Mouse (Mus musculus): Measurements from ENCODE around the gene Defb43. TPM values are rescaled to one million over a fixed set of nuclear protein-coding genes. Genes with fewer than 3 reads are reported as not detected.

The Defb43 gene
- not detected for total RNA-seq (2023)

GRCm38 (mm10) chr14:63011471-63011870 lies at the start of gene Defb43:
TSS of gene Defb43 (plus strand) at chr14:63011771.

DNA sequence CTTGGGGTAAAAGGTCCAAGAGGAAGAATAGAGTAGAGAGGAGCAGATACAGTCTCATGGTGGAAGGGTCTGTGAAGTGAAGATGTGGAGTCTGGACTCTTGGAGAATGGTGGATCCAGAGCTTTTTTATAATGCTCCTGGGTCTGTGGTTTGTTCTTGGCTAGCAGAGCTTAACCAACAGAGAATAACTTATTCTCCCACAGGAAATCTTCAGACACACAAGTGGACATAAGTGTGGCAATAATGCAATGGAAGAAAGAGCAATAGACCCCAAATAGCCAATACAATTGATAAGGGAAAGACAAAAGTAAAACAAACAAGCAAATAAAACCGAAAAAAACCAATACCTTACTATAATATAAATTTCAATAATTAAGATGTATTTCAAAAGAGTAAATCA lies 27.2 kb upstream of the Defb43 start, which contains the start of gene Defb48:
TSS of gene Defb48 (minus strand) at position 101 of the 400 bp plus-strand sequence.

GRCm38 (mm10) chr14:62997777-62998176 lies 13.8 kb upstream of the Defb43 start, which contains the start of gene Defb47:
TSS of gene Defb47 (plus strand) at chr14:62998077.

GRCm38 (mm10) chr14:63046691-63047090 lies 35.1 kb downstream of the Defb43 start, which contains the start of gene Defb42:
TSS of gene Defb42 (plus strand) at chr14:63046991.

GRCm38 (mm10) chr14:63049910-63050370 lies 38.4 kb downstream of the Defb43 start, which contains the start of gene Defb30:
TSS of gene Defb30 (minus strand) at chr14:63049960.

Other genes with a start within 250 kb of the Defb43 start
- gene Wdfy2, start 174.1 kb upstream of the Defb43 start, total RNA-seq (2023): 9.6 TPM
- gene Defb48, start 27.3 kb upstream of the Defb43 start, total RNA-seq (2023): not detected
- gene Defb47, start 13.7 kb upstream of the Defb43 start, total RNA-seq (2023): not detected
- gene Defb42, start 35.2 kb downstream of the Defb43 start, total RNA-seq (2023): not detected
- gene Defb30, start 38.2 kb downstream of the Defb43 start, total RNA-seq (2023): not detected

All from CD8-positive naive resting alpha-beta T cell, adult 57 days (primary cell).